Mouse (Mus musculus) small intestine, adult 2 months (tissue): ENCODE data around the gene Hipk2. TPM values are rescaled to one million over a fixed set of nuclear protein-coding genes. Genes with fewer than 3 reads are reported as not detected.

Experiments used
- H3K27ac ChIP-seq: fragments of 200-500 bp; 2 replicates; pipeline ENCODE4 v1.5.1; 2012; ENCODE audit warnings: low read depth, low read length, control low read depth, inconsistent platforms; ENCODE audit not compliant: insufficient read depth
- H3K27me3 ChIP-seq: fragments of 200-500 bp; 2 replicates; pipeline ENCODE4 v1.6.1; 2012; ENCODE audit warnings: mild to moderate bottlenecking, moderate library complexity, low read length, inconsistent platforms; ENCODE audit not compliant: control insufficient read depth, insufficient read depth
- H3K36me3 ChIP-seq: fragments of 200-500 bp; 2 replicates; pipeline ENCODE4 v1.6.1; 2012; ENCODE audit warnings: mild to moderate bottlenecking, low read length, control low read depth, inconsistent platforms; ENCODE audit not compliant: control insufficient read depth, insufficient read depth
- H3K4me1 ChIP-seq: fragments of 200-500 bp; 2 replicates; pipeline ENCODE4 v1.6.1; 2012; ENCODE audit warnings: low read length, inconsistent platforms, mixed read lengths; ENCODE audit not compliant: control insufficient read depth, insufficient read depth, insufficient read length
- H3K4me3 ChIP-seq: fragments of 200-500 bp; 2 replicates; pipeline ENCODE4 v1.5.1; 2012; ENCODE audit warnings: low read depth, mild to moderate bottlenecking, control low read depth, inconsistent platforms, low read length, moderate library complexity
- CTCF ChIP-seq: fragments of 200-500 bp; IDR thresholded peaks from 2 replicates; pipeline ENCODE4 v1.5.1; 2012; ENCODE audit warnings: low read depth, mild to moderate bottlenecking, control low read depth, inconsistent platforms, low read length, moderate library complexity, mixed read lengths; ENCODE audit not compliant: insufficient replicate concordance, insufficient read length; ENCODE audit errors: extremely low read depth
- POLR2A ChIP-seq: fragments of 200-500 bp; IDR thresholded peaks from 2 replicates; pipeline ENCODE4 v1.6.1; 2012; ENCODE audit warnings: low read depth, mild to moderate bottlenecking, control low read depth, inconsistent platforms, low read length, moderate library complexity
- WGBS: fragments of 180-500 bp; shearing (Covaris S2); methylation state at CpG from one replicate; pipeline ENCODE4 v1.1.7; 2018; 5-methylcytosine and 5-hydroxymethylcytosine counted together
- polyA plus RNA-seq: library from polyadenylated mRNA; depleted of rRNA; stranded (reverse); fragments of >200 nt; gene quantifications from 2 replicates; pipeline ENCODE4 v1.2.3, GENCODE M21; 2012

The Hipk2 gene
- polyA plus RNA-seq, 1 experiment: 74.7 TPM

- WGBS: 63% methylated on average over 6 of the region's 6 CpGs
- TF ChIP-seq POLR2A: no peak
- TF ChIP-seq CTCF: no peak
- Histone ChIP-seq H3K4me3 (no peak overlapping the region), H3K27ac (no peak overlapping the region), H3K36me3 (no peaks in the 10 kb centered on the region), H3K4me1 (no peaks in the 10 kb centered on the region), H3K27me3 (no peaks in the 10 kb centered on the region)
Measured at GRCm38 (mm10) chr6:38762588-38763265, 113.2 kb downstream of the Hipk2 start.

- Histone ChIP-seq H3K27me3 (no peaks in the 10 kb centered on the region), H3K27ac (no peak overlapping the region), H3K36me3 (no peaks in the 10 kb centered on the region), H3K4me3 (no peak overlapping the region), H3K4me1 (no peaks in the 10 kb centered on the region; the same call in 1 of the 2 replicates)
- WGBS: 92% methylated on average over 7 of the region's 7 CpGs
- TF ChIP-seq POLR2A (no peak), CTCF (no peak)
Measured at GRCm38 (mm10) chr6:38762006-38762405, 114.0 kb downstream of the Hipk2 start.

GRCm38 (mm10) chr6:38760911-38761706 lies 114.9 kb downstream of the Hipk2 start:
- TF ChIP-seq CTCF (no peak), POLR2A (no peak)
- H3K27me3 ChIP-seq: no peaks in the 10 kb centered on the region
- WGBS: 84% methylated on average over 6 of the region's 6 CpGs
- H3K27ac ChIP-seq: no peak overlapping the region
- no peaks in the 10 kb centered on the region; the same call in 1 of the 2 replicates for H3K4me1 ChIP-seq
- no peaks in the 10 kb centered on the region for H3K36me3 ChIP-seq
- no peak overlapping the region for H3K4me3 ChIP-seq

- no peak for TF ChIP-seq POLR2A
- no peak for TF ChIP-seq CTCF
- no peaks in the 10 kb centered on the region for H3K27me3 ChIP-seq
- H3K4me1 ChIP-seq: peaks cover under 1% of the 10 kb centered on the region
- no peak overlapping the region for H3K27ac ChIP-seq
- WGBS: 73% methylated on average over 6 of the region's 6 CpGs
- H3K4me3 ChIP-seq: no peak overlapping the region
- H3K36me3 ChIP-seq: no peaks in the 10 kb centered on the region
Measured at GRCm38 (mm10) chr6:38759922-38760620, 115.9 kb downstream of the Hipk2 start.

- 81% methylated on average over 3 of the region's 3 CpGs for WGBS
- TF ChIP-seq POLR2A (no peak), CTCF (no peak)
- peaks cover 10% of the 10 kb centered on the region for H3K4me1 ChIP-seq
- no peaks in the 10 kb centered on the region for H3K27me3 ChIP-seq
- H3K4me3 ChIP-seq: no peak overlapping the region
- H3K36me3 ChIP-seq: no peaks in the 10 kb centered on the region
- no peak overlapping the region for H3K27ac ChIP-seq
Measured at GRCm38 (mm10) chr6:38759186-38759585, 116.8 kb downstream of the Hipk2 start.

GRCm38 (mm10) chr6:38757597-38757996 lies 118.4 kb downstream of the Hipk2 start:
- H3K27me3 ChIP-seq: no peaks in the 10 kb centered on the region
- H3K27ac ChIP-seq: no peak overlapping the region
- H3K4me1 ChIP-seq: peaks cover 15% of the 10 kb centered on the region
- no peak overlapping the region for H3K4me3 ChIP-seq
- no peaks in the 10 kb centered on the region for H3K36me3 ChIP-seq
- TF ChIP-seq CTCF (no peak), POLR2A (no peak)
- WGBS: 95% methylated on average over 2 of the region's 2 CpGs

GRCm38 (mm10) chr6:38756968-38757367 lies 119.0 kb downstream of the Hipk2 start:
- Histone ChIP-seq H3K27ac (no peak overlapping the region), H3K36me3 (no peaks in the 10 kb centered on the region), H3K27me3 (no peaks in the 10 kb centered on the region), H3K4me1 (peaks cover 15% of the 10 kb centered on the region), H3K4me3 (no peak overlapping the region)
- 83% methylated on average over 4 of the region's 4 CpGs for WGBS
- TF ChIP-seq CTCF (no peak), POLR2A (no peak)
